Mouse (Mus musculus) hindbrain, postnatal 0 days (tissue): ENCODE results near the gene Slc6a1. TPM values are rescaled to one million over a fixed set of nuclear protein-coding genes. Genes with fewer than 3 reads are reported as not detected.

Experiments
- ATAC-seq: fragments of 200-750 bp; cut with Nextera tagmentation; 2 replicates; pipeline ENCODE4 v1.8.0; 2017; ENCODE audit warnings: mild to moderate bottlenecking, moderate TSS enrichment, moderate library complexity
- DNase-seq: peaks from one replicate; pipeline ENCODE4 v3.0.0-alpha.2; 2015; ENCODE audit warnings: low spot score
- H3K27ac ChIP-seq: fragments of 300-500 bp; sonication (generic); 2 replicates; pipeline ENCODE4 v1.5.1; 2014; ENCODE audit warnings: mild to moderate bottlenecking
- H3K27me3 ChIP-seq: fragments of 300-500 bp; sonication (generic); 2 replicates; pipeline ENCODE4 v1.6.1; 2014; ENCODE audit warnings: low read length, mixed read lengths; ENCODE audit not compliant: insufficient read depth
- H3K36me3 ChIP-seq: fragments of 300-500 bp; sonication (generic); 2 replicates; pipeline ENCODE4 v1.6.1; 2014; ENCODE audit warnings: low read length, mixed read lengths; ENCODE audit not compliant: insufficient read depth
- H3K4me1 ChIP-seq: fragments of 300-500 bp; sonication (generic); 2 replicates; pipeline ENCODE4 v1.6.1; 2014; ENCODE audit warnings: antibody characterized with exemption, low read length, mixed read lengths; ENCODE audit not compliant: insufficient read depth
- H3K4me2 ChIP-seq: fragments of 300-500 bp; sonication (generic); 2 replicates; pipeline ENCODE4 v1.6.1; 2014; ENCODE audit warnings: low read depth, mild to moderate bottlenecking, low read length, moderate library complexity, mixed read lengths
- H3K4me3 ChIP-seq: fragments of 300-500 bp; sonication (generic); 2 replicates; pipeline ENCODE4 v1.5.1; 2014; ENCODE audit warnings: low read length
- H3K9ac ChIP-seq: fragments of 300-500 bp; sonication (generic); replicated peaks from 2 replicates; pipeline ENCODE4 v1.6.1; 2014; ENCODE audit warnings: mild to moderate bottlenecking, low read length, moderate library complexity, mixed read lengths
- H3K9me3 ChIP-seq: fragments of 300-500 bp; sonication (generic); 2 replicates; pipeline ENCODE4 v1.6.1; 2016; ENCODE audit warnings: low read length, mixed read lengths
- CTCF ChIP-seq: IDR thresholded peaks from 2 replicates; pipeline ENCODE4 v1.5.1; 2016; ENCODE audit warnings: antibody characterized with exemption, control low read depth, low read depth
- WGBS: fragments of 180-500 bp; shearing (Covaris S2); extraction: QIAGEN DNeasy Blood & Tissue Kit; methylation state at CpG from one replicate; pipeline ENCODE4 v1.1.7; 2014; 5-methylcytosine and 5-hydroxymethylcytosine counted together
- polyA plus RNA-seq: library from polyadenylated mRNA; unstranded; fragments of >200 nt; fragmentation: Nextera tagmentation; extraction: Ambion mirVana; gene quantifications from 2 replicates; pipeline ENCODE4 v1.2.1, GENCODE M21; 2015
- total RNA-seq: library from RNA; depleted of rRNA; stranded (reverse); fragments of >200 nt; gene quantifications from 2 replicates; pipeline ENCODE4 v1.2.3, GENCODE M21; 2014

Gene Slc6a1
- total and polyA plus RNA-seq, 2 experiments from 2014 or later, result 177 to 470 TPM

DNA sequence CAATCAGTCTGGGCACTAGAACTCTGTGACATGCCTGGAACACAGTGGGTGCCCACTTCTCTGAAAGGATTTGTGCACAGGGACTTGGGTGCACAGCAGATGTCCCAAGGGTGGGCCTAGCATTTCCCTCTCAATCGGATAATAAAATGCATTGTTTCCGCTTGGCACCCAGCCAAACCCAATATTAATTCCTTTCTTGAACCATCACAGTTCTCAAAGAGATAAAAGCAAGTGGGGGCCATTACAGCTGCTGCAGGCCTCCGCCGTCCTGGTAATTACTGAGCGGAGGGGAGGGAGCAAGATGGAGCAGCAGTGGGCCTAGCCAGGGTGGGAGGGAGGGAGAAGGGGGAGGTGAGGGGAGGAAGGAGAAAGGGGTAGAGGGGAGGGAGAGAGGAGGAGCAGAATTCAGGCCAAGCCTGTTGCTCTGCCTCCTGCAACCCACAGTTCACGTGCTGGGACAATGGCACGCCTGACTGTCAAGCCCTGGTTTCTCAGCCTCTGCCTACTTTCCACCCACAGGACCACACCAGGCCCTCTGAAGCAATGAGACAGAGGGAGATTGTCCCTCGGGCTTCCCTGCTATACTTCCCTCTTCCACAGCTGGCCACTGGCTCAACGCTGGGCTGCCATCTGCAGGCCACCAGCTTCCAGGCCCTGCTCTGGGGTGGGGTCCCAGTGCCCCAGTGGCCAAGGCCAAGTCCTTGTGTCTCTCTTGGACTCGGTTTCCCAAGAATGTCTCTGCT lies 15.0 kb downstream of the Slc6a1 start:
- peaks cover 31% of the 10 kb centered on the region for H3K4me1 ChIP-seq
- H3K9ac ChIP-seq, result peak overlapping the region; percentile 21; the same call in 1 of the 2 replicates

DNA sequence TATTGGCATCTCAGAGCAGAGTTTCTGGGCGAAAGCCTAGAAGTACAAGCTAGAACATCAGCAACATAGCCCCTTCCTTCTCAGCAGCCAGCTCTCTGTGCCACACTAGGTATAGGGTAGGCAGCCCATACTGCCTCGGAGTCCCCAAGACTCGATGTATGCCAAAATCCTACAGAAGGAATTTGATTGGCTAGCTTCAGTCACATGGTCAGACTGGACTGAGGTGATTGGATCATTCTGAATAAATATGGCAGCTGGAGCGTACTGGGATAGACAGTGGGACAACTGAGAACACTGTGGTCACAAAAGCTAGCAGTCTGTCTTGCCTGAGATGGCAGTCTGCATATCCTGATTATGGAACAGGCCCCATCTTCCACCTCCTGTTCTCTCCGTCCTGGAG lies 17.3 kb downstream of the Slc6a1 start:
- Histone ChIP-seq H3K4me2 (no peak overlapping the region), H3K4me3 (no peak overlapping the region), H3K27me3 (no peaks in the 10 kb centered on the region), H3K36me3 (peaks cover 24% of the 10 kb centered on the region), H3K4me1 (peaks cover 17% of the 10 kb centered on the region), H3K9me3 (no peaks in the 10 kb centered on the region), H3K27ac (no peak overlapping the region), H3K9ac (no peak overlapping the region)
- DNase-seq (no peak), ATAC-seq (no peak)
- WGBS, result 91% methylated on average over 5 of the region's 5 CpGs
- TF ChIP-seq CTCF, result no peak

More for the DNA sequence above, 15.0 kb downstream of the Slc6a1 start:
- peaks cover 4% of the 10 kb centered on the region; the same call in 1 of the 2 replicates for H3K36me3 ChIP-seq
- no peak overlapping the region for H3K4me2 ChIP-seq
- DNase-seq, result peak; percentile 69
- H3K9me3 ChIP-seq, result no peaks in the 10 kb centered on the region
- H3K27ac ChIP-seq, result peak overlapping the region; percentile 74
- peak; percentile 75 for ATAC-seq
- H3K27me3 ChIP-seq, result no peaks in the 10 kb centered on the region
- peak; percentile 59 for TF ChIP-seq CTCF
- no peak overlapping the region for H3K4me3 ChIP-seq
- 28% methylated on average over 10 of the region's 10 CpGs for WGBS

DNA sequence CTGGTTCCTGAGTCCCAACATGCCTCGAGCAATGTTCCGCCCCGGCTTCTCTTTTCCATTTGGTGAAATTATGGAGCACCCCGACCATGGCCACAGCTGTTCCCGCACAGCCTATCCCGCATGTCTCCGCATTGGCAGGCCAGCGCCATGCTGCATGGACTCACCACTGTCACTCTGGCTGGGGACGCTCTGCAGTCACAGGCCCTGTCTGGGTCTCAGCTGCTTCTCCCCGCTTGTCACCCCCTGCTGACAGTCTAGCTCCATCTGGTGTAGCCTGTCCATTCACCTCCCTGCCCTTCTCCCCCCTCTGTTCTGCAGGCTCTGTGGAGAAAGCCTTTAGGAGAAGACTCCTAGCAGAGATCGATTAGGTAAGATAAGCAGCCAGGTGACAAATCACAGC lies 18.3 kb downstream of the Slc6a1 start:
- ATAC-seq (0 out of 2 replicates have a peak, but pooled peaks have one; percentile 4), DNase-seq (no peak)
- Histone ChIP-seq H3K9me3 (no peaks in the 10 kb centered on the region), H3K9ac (no peak overlapping the region), H3K27ac (no peak overlapping the region; the same call in 1 of the 2 replicates), H3K36me3 (peaks cover 33% of the 10 kb centered on the region), H3K4me1 (peaks cover 17% of the 10 kb centered on the region), H3K27me3 (no peaks in the 10 kb centered on the region), H3K4me2 (no peak overlapping the region), H3K4me3 (no peak overlapping the region)
- TF ChIP-seq CTCF, result no peak
- 53% methylated on average over 11 of the region's 11 CpGs for WGBS

DNA sequence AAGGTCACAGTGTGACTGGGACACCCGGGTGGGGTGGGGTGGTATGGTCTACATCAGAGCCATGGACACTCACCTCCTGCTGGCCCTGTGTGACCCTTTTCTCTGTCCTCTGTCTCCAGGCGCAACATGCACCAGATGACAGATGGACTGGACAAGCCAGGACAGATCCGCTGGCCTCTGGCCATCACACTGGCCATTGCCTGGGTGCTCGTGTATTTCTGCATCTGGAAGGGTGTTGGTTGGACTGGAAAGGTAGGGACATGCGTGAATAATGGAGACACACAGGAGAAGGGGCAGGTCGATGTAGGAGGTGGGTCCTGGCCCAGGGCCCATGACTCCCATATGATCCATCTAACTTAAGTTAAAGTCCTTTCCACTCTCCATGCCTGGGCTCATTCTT lies 22.2 kb downstream of the Slc6a1 start:
- whole genome bisulfite sequencing, result 83% methylated on average over 6 of the region's 6 CpGs
- DNase-seq (no peak), ATAC-seq (no peak)
- Histone ChIP-seq H3K4me3 (no peak overlapping the region), H3K27ac (no peak overlapping the region), H3K4me1 (no peaks in the 10 kb centered on the region), H3K4me2 (no peak overlapping the region), H3K27me3 (no peaks in the 10 kb centered on the region), H3K36me3 (peaks cover 51% of the 10 kb centered on the region), H3K9ac (no peak overlapping the region), H3K9me3 (no peaks in the 10 kb centered on the region)
- no peak for TF ChIP-seq CTCF

DNA sequence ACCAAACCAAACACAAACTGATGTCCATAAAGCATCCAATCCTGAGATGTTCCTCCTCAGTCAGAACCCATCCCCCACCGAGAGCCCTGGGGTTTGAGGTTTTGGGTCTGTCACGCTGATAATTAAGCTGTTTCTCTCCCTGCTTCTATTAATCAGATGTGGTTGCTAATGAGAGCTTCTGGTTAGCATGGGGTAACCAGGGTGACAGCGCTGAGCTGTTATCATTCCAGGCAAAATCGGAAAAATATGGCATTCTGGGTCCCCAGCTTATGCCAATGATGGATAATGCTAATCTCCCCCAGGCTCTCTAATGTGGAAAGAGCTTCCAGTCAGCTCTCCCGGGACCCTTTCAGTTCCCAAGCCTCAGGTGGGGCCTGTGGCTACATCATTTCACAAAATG lies 38.1 kb downstream of the Slc6a1 start:
- 18% methylated on average over 5 of the region's 5 CpGs for WGBS
- 0 out of 2 replicates have a peak, but pooled peaks have one; percentile 46 for ATAC-seq
- H3K4me3 ChIP-seq, result no peak overlapping the region

DNA sequence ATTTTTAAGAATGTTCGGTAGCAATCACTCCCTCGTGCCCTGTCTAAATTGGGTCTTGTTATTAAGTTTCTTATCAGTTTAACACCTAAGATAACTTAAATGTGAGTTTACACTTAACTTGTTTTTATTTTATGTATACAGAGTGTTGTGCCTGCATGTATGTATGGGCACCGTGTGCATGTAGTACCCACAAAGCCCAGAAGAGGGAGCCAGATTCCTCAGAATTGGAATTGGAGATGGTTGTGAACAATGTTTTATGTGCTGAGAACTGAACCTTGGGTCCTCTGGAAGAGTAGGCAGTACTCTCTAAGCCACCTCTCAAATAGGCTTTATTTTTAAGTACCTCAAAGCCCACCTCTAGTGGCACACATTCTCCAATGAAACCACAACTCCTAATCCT lies 38.7 kb downstream of the Slc6a1 start:
- Histone ChIP-seq H3K9ac (no peak overlapping the region), H3K4me3 (no peak overlapping the region), H3K4me2 (no peak overlapping the region), H3K4me1 (no peaks in the 10 kb centered on the region), H3K27ac (no peak overlapping the region), H3K36me3 (peaks cover 3% of the 10 kb centered on the region; the same call in 1 of the 2 replicates), H3K9me3 (no peaks in the 10 kb centered on the region), H3K27me3 (no peaks in the 10 kb centered on the region)
- ATAC-seq (no peak), DNase-seq (no peak)
- TF ChIP-seq CTCF, result peak; percentile 61
- WGBS, result 94% methylated on average over 3 of the region's 3 CpGs

More for the DNA sequence above, 38.1 kb downstream of the Slc6a1 start:
- Histone ChIP-seq H3K4me1 (no peaks in the 10 kb centered on the region), H3K27me3 (no peaks in the 10 kb centered on the region), H3K4me2 (no peak overlapping the region), H3K36me3 (peaks cover 6% of the 10 kb centered on the region; the same call in 1 of the 2 replicates), H3K9me3 (no peaks in the 10 kb centered on the region), H3K9ac (no peak overlapping the region), H3K27ac (no peak overlapping the region)
- DNase-seq, result no peak
- TF ChIP-seq CTCF, result no peak

DNA sequence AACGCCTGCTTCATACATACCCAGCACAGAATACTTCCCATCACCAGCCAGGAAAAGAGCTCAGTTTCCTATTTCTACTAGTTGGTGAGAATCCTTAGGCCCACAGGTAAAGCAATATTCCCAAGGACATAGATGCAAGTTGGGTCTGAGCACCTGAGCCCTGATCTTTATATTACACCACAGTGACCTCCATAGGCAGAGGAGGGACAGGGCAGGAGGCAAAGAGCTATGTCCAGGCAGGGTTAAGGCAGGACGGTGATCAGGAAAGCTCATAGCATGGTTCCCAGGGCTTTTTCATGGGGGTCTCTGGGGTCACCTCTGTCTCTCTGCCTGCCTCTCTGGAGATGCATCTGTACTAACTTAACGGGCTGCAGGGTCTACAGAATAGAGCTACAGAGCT lies 40.5 kb downstream of the Slc6a1 start:
- Histone ChIP-seq H3K36me3 (no peaks in the 10 kb centered on the region), H3K4me1 (no peaks in the 10 kb centered on the region), H3K27me3 (no peaks in the 10 kb centered on the region), H3K4me2 (no peak overlapping the region), H3K27ac (no peak overlapping the region), H3K9me3 (no peaks in the 10 kb centered on the region), H3K9ac (no peak overlapping the region), H3K4me3 (no peak overlapping the region)
- ATAC-seq, result peak; percentile 61; the same call in 1 of the 2 replicates
- TF ChIP-seq CTCF, result peak; percentile 51
- no peak for DNase-seq
- WGBS, result 78% methylated on average over 3 of the region's 3 CpGs
